Mouse (Mus musculus) embryonic fibroblast, embryonic 13.5 days (primary cell): ENCODE measurements around the gene Esr2.

Experiments
- CTCF ChIP-seq: IDR thresholded peaks from 2 replicates; pipeline ENCODE4 v1.5.1; 2011; ENCODE audit warnings: mild to moderate bottlenecking, control low read depth, low read length, moderate library complexity, borderline replicate concordance; ENCODE audit not compliant: insufficient read depth
- POLR2A ChIP-seq: IDR thresholded peaks from 2 replicates; pipeline ENCODE4 v1.6.1; 2011; ENCODE audit warnings: low read depth, mild to moderate bottlenecking, control low read depth, low read length, moderate library complexity

DNA sequence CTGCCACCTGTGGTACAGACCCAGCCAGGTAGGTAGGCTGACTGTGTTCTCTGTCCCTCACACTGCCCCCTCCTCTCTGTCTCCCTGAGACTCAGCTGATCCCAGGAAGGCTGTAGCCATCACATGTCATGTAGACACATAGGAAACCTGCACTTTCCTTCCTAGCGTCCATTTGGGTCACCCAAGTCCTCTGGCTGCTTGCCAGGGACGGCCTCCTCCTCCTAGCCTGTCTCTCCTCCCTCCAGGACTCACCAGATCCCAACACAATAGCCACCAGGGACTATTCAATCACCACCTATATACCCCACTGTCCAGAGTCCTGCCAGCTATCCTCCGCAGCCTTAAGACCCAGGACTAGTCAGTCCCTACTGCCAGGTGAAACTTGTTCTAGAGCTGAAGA, 66.0 kb downstream of the Esr2 start:
- TF ChIP-seq POLR2A (no peak), CTCF (no peak)
